Mouse (Mus musculus) heart, postnatal 4 days (tissue): Measurements from ENCODE around the gene Cntrl. TPM values are rescaled to one million over a fixed set of nuclear protein-coding genes. Genes with fewer than 3 reads are reported as not detected.
A peak's percentile ranks its signal among the peaks of the same experiment; 100 is the strongest.

ENCODE experiments used
- DNase-seq: peaks from one replicate; pipeline ENCODE4 v3.0.0; 2021
- total RNA-seq, 2 experiments: library from RNA; stranded (reverse); gene quantifications; 2 replicates each; pipeline ENCODE4 v1.2.3; 2021

The Cntrl gene
- total RNA-seq, 2 experiments from 2014 or later = 14.5 to 14.8 TPM

- DNase-seq = no peak
These were observed 22.2 kb downstream of the Cntrl start for GRCm38 (mm10) chr2:35131491-35131890.

- DNase-seq = peak; percentile 98
These were observed 22.8 kb downstream of the Cntrl start for GRCm38 (mm10) chr2:35131991-35132661.

GRCm38 (mm10) chr2:35132662-35133055, 23.4 kb downstream of the Cntrl start:
- DNase-seq = no peak

DNA sequence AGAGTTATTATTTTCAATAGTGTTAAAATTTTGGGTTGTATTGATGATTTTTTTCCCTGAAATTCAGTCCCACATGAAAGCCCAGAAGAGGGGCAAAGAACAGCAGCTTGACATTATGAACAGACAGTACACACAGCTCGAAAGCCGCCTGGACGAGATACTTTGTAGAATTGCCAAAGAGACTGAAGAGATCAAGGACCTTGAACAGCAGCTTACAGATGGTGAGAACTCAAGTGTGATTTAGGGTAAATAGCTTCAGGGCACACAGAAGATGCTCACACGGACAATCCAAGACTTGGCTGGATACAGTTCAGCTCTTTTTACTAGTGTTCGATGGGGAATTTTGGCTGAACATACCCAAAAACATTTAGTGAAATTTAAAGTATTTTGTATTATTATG, 24.6 kb downstream of the Cntrl start:
- no peak for DNase-seq

- no peak for DNase-seq
These were observed 29.3 kb downstream of the Cntrl start for GRCm38 (mm10) chr2:35138576-35138975.

- DNase-seq = no peak
These were observed 32.4 kb downstream of the Cntrl start for GRCm38 (mm10) chr2:35141673-35142072.

DNA sequence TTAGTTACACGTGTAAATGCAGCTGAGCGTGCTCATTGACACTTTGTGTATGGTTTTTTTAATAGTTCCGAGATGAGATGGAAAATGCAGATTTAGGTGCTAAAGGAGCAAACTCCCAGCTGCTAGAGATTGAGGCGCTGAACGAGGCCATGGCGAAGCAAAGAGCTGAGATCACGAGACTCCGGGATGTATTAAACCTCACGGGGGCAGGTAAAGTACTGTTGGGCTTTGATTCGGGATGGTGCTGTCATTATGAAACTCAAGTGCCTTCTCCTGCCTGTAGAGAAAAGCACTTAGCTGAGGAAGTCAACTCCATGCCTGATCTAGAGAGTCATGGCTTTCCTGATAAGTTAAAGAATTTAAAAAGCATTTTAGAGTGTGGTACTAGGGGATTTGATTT, 39.5 kb downstream of the Cntrl start:
- no peak for DNase-seq

- no peak for DNase-seq
These were observed 42.1 kb downstream of the Cntrl start for GRCm38 (mm10) chr2:35151303-35151882.

GRCm38 (mm10) chr2:35153179-35153578, 43.9 kb downstream of the Cntrl start:
- no peak for DNase-seq

GRCm38 (mm10) chr2:35153844-35154554, 44.7 kb downstream of the Cntrl start:
- no peak for DNase-seq

DNA sequence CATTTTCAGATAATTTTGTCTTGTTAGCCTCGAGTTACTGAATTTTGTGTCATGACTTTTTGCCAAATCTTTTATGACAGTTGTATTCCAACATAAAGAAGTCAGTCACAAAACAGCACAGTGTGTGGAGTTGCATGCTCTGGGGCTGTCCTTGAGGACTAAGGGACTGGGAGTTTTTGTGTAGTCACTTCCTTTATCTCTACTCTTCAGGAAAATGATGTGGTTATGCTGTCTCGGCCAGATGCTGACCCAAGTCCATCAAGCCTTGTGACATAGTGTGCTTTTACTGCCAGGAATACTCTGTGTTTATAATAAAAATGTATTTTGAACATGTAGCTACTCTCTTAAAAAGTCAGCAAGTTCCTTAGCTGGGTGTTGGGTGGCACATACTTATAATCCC, 47.7 kb downstream of the Cntrl start:
- no peak for DNase-seq

GRCm38 (mm10) chr2:35157836-35158235, 48.5 kb downstream of the Cntrl start:
- no peak for DNase-seq

DNA sequence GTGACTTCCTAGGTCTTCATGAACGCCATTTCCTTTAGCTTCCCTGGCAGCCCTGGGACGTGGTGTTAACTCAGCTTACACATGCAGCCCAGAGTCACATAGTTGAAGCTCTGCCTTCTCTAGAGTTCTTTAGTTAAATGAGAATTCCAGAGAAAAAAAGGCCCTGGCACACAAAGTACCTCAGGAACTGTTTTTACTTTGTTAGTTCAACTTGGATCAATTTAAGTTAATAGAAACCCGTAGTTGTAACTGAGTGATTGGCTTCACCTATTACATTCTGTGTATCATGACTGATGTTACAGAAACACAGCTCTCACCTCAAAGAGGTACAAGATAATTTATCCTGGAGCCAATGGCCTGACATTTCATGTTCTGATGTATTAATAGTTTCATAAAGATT, 49.1 kb downstream of the Cntrl start:
- DNase-seq = no peak

DNA sequence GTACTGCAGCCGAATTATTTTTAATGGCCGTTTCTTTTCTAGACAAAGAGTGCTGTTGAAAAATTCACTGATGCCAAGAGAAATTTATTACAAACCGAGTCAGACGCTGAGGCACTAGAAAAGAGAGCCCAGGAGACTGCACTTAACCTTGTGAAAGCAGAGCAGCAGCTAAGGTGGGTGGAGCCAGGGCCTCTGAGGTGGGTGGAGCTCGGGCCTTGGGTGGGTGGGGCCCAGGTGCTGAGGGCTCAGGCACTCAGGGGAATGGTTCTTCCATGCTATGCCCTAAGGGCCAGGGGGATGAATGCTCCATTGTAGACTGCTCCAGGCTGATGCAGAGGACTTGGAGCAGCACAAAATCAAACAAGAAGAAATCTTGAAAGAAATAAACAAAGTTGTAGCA, 50.9 kb downstream of the Cntrl start:
- DNase-seq = no peak

- DNase-seq = no peak
These were observed 52.7 kb downstream of the Cntrl start for GRCm38 (mm10) chr2:35161846-35162488.

- no peak for DNase-seq
These were observed 54.1 kb downstream of the Cntrl start for GRCm38 (mm10) chr2:35163396-35163795.

GRCm38 (mm10) chr2:35165416-35165815, 56.1 kb downstream of the Cntrl start:
- no peak for DNase-seq

- DNase-seq = no peak
These were observed 57.5 kb downstream of the Cntrl start for GRCm38 (mm10) chr2:35166816-35167215.

- DNase-seq = no peak
These were observed 60.2 kb downstream of the Cntrl start for GRCm38 (mm10) chr2:35169452-35169851.

- DNase-seq = peak; percentile 73
These were observed 62.1 kb downstream of the Cntrl start for GRCm38 (mm10) chr2:35171341-35171861.

GRCm38 (mm10) chr2:35172246-35172645, 63.0 kb downstream of the Cntrl start:
- DNase-seq = no peak

GRCm38 (mm10) chr2:35173666-35174065, 64.4 kb downstream of the Cntrl start:
- DNase-seq = no peak

GRCm38 (mm10) chr2:35174100-35174499, 64.8 kb downstream of the Cntrl start:
- no peak for DNase-seq
